Mouse (Mus musculus): ENCODE measurements around the gene Irf1.

GRCm38 (mm10) chr11:53819511-53819910, 49.7 kb downstream of the Irf1 start:
- TF ChIP-seq POLR2A (IDR thresholded peaks at IDR 0.05; ENCODE audit: low read depth, low read length) (no peak), CTCF (conservative IDR thresholded peaks at IDR 0.05; ENCODE audit: insufficient read depth, insufficient read length, low read depth, low read length) (no peak)

Measured in kidney, adult 2 months (tissue).